Mouse (Mus musculus): ENCODE data around the gene Evx1.

The Evx1 gene

DNA sequence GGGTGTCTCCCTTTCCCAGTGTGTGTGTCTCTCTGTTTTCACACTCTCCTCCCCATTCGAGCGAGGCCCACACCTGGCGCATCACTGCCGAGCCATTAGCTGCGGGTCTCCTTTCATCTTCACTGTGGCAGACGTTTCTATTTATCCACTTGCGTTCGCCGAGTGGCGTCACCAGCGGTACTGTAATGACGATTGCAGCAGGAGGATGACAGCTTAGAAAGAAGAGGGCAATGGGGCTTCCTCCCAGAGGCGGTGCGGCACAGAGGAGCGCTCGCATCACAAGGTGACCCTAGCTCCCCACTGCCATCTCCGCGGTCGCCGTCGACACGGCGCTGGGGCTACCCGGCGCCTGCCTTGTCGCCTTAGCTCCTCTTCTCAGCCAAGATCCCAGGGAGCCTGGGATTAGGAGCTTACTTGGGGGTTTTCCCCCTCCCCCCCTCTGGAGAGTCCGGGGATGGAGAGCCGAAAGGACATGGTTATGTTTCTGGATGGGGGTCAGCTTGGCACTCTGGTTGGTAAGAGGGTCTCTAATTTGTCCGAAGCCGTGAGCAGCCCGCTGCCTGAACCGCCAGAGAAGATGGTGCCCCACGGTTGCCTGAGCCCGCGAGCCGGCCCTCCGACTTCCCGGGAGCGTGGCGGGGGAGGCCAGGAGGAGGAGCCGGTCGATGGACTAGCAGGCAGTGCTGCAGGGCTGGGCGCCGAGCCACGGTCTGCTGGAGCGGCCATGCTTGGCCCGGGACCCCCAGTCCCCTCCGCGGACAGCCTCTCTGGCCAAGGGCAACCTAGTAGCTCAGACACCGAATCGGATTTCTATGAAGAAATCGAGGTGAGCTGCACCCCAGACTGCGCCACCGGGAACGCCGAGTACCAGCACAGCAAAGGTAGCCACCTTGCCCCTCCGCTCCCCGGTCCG is at the start of gene Evx1:
TSS of gene Evx1 (plus strand) at position 108 of the 913 bp plus-strand sequence.
- DNase-seq, result no peak

DNA sequence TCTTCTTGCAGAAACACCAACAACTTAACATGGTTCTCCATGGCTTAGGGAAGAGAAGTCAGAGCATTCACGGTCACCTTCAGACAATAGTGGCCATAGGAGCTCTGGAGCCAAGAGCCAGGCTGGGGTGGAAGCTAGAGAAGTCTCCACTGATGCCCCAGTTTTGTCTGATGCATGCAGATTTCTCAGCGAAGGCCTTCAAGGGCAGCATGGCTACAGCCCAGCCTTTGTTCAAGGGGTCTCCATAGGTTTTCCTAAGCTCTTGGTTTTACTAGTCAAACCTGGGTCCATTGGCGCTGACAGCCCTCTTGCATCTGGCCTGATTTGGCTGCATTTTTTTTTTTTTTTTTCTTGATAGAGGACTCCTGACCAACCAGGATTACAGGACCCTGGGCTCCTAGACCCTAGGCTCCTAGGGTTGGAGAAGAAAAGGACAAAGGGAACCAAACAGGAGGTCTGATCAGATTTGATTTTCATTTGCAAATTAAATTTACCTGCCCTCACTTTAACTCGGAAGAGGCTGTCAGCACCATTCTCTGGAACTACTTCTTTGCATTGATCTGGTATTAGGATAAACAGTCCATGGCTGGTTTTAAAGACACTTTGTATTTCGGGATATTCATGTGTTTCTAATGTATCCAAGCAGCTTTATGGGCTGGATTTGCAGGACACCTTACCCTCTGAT is 49.0 kb upstream of the Evx1 start:
- no peak for DNase-seq

- DNase-seq, result no peak
Observed at GRCm38 (mm10) chr6:52265306-52265912, 47.9 kb upstream of the Evx1 start.

- no peak for DNase-seq
Observed at GRCm38 (mm10) chr6:52265913-52266665, 47.2 kb upstream of the Evx1 start.

DNA sequence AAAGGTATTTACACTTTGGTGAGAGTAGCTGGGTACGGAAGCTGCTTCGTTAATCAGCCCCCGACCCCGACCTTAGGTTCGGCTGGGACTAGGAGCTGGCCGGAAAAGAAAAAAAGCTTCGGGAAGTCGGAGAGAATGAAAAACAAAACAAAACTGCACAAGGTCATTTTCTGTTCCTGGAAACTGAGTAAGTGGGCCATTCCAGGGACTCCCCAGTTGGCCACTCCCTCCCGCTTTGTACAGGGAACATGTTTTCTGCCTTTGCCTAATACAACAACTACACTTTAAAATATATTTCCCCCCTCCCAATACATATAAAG is 46.7 kb upstream of the Evx1 start:
- DNase-seq, result no peak

GRCm38 (mm10) chr6:52267221-52267620 is 46.1 kb upstream of the Evx1 start:
- no peak for DNase-seq

DNA sequence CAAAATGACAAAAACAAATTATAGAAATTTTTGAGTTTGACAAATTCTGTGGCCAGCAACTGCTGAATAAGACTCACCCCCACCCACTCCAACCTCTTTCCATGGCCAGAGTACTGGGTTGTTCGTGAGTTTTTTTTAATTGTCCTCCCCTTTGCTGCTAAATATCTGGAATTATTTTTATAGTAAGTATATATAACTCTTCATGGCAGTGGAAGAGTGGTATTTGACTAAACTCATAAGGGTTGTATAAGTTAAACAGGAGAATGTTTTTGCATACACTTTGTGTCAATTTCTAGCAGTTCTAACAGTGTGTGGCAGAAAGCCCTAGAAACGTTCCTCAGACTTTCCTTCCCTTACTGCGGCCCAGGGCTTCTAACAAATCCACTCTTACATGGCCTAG is 45.6 kb upstream of the Evx1 start:
- DNase-seq, result no peak

GRCm38 (mm10) chr6:52268341-52268740 is 45.0 kb upstream of the Evx1 start:
- DNase-seq, result no peak

- no peak for DNase-seq
Observed at GRCm38 (mm10) chr6:52268756-52269155, 44.5 kb upstream of the Evx1 start.

DNA sequence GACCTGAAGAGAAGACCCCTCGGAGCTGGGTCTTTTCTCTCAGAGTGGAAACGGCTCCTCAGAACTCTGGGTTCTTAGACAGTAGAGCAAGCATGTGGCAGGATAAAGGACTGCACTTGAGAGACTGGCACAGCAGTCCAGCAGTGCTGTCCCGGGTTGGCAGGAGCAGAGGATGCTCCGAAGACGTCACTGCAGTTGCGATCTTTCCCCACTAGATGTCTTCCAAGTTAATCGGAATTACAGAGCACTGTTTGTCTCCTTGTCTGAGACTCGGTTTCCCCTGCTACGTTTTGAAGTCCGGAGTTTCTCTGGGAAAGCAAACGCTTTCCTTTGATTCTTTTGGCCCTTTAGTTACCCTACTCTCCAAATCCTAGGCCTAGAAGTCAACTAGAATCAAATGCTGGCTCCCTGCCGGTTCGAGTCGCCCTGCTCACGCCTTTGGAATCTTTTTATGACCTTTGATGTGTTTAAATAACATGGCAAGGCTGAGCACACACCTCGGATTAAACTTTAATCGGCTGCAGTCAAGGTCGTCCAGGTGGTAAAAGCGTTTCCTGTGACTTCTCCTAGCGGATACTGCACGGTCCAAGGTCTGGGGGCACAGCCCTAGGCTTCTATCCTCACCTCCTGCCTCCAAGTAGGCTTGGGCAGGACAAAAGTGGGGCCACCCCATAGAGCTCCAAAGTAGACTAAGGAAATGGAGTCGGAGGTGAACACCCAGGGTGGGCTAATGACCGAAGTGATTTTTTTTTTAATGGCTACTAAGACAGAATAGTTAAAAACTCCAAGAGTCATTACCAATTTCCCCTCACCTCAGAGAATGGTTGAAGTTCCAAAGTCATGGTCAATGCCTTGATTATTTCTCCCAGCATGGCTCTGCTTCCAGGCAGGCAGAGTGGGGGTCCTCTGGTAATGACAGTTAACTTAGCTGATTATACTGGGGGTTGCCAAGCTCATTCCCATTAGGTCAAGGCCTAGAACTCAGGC is 42.5 kb upstream of the Evx1 start:
- peak; percentile 34 to 46 for DNase-seq

DNA sequence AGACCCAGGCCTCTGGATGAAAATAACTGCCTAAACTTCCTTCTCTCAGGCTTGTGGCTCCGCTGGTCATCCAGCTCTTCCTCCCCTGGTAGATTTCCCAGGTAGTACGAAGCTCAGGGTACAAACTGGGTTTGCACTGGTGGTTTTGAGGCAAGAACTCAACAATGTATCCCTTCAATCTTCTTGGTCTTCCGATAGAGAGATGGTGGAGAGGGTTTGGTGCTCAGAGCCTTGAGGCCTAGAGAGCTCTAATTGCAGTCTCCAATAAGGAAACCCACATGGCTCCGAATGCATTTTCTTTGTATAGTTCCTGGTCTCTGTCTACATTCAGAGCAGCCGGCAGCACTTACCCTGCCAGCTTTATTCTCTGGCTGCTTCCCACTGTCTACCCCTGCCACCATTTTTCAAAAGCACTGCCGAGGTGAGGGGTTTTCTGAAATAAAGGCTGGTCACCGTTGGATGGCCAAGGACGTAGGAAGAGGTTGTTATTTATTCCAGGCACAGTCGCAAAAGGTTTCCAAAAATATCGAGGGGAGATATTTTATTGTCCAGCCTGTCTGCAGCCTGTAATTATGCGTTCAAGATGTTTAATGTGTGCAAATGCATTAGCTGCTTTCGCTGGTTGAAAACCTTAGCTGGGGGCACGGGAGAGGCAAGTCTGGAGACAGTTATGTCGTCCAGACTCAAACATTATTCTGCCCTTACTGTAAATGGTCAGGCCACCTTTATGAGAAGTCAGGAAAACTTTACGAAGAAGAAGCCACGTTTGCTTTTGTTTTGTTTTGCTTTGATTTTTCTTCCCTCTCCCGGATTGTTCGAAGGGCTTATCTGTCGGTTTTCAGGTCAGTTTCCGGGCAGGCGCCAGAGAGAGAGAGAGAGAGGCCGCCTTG is 40.3 kb upstream of the Evx1 start:
- no peak for DNase-seq

DNA sequence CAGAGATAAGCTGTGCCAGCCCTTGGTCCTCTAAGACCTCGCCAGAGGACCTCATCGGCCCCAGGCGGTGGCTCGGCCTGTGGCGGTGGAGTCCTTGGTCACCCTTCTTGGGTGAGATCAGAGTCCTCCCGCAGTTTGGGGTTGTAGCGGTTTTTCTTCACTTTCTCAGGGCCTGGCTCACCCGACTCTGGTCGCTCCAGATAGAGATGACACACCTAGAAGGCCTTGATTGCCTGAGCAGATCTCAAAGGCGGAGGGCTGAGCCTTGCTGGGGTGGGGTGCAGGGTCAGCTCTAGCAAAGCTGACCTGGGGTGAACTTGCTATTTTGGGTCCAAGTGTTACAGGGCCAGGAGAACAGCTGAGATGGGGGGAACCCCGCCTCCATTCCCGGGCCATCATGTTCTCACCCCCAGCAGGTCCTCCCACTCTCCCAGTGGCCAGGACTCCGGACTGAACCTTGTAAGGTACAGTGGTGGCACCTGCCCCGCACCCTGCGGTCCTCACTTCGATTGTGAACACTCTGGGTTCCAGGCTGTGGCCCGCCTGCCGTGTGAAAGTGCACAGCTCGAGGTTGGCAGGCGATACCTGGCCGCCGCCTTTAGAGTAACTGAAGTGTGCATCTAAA is 39.5 kb upstream of the Evx1 start:
- DNase-seq, result no peak

DNA sequence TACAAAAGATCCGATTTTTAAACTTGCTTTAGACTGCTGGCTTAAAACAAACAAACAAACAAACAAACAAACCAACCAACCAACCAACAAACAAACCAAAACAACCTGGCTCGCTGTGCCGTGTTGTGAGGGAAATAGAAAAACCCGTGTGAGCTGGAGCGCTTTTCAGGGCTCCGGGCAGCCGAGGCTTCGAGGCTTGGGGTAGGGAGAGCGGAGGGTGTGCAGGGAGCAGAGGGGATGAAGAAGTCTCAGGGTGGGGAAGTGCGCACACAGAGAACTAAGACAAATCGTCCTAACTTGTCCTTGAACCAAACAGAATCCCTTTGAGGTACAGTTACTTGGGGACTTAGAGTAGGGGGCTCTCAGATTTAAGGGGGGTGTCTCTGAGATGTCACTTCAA is 38.7 kb upstream of the Evx1 start:
- no peak for DNase-seq

GRCm38 (mm10) chr6:52275563-52276280 is 37.6 kb upstream of the Evx1 start:
- no peak for DNase-seq

- DNase-seq, result no peak
Observed at GRCm38 (mm10) chr6:52276382-52276781, 36.9 kb upstream of the Evx1 start.

GRCm38 (mm10) chr6:52276920-52277319 is 36.4 kb upstream of the Evx1 start:
- no peak for DNase-seq

DNA sequence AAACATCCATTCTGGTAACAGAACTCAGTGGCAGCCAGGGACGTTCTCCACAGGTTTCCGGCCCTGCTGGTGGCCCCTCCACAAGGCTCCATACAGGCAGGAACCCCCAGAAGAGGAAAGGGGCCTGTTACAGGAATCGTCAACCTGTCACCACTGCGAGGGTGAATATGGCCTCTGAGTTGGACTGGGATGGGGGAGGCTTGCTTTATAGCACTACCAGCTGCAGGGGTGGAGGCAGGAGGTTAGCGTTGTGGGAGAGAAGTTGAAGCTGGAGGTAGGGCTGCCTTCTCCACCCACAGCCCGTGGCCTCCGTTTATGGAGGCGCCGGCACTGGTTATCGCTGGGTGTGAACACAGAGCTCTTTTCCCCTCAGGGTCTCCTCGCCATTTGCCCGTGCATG is 32.2 kb upstream of the Evx1 start:
- DNase-seq, result no peak

DNA sequence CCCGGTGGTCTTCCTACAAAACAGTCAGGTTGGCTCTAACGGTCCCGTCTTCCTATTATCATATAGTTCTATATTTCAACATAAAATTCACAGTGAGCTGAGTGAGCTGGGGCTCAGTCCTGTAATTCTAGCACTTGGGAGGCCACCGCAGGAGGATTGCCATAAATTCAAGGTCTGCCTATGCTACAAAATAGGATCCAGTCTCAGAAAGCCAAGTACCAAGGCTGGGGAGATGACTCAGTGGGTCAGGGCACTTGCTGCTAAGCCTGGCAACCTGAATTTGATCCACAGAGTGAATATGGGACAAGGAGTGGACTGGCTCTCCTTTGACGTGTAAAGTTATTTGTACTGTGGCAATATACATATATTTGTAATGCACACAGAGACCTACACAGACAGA is 29.4 kb upstream of the Evx1 start:
- DNase-seq, result no peak

DNA sequence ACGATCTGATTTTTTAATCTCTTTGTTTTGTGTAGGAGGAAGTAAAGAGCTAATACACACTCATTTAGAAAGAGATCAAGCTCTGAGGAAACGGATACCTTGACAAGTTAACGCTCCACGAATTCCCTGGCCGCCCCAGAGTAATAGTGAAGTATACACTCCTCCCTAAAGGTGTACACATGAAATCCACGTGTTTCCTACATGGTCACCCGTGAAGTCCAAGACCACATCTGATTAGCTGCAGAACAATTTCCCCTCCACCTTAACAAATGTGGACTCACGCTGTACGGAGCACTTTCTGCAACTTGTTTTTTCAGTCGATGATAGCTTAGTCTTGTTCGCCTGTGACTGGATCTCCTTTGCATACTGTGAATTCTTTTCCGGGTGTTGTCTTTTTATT is 23.1 kb upstream of the Evx1 start:
- DNase-seq, result no peak

Data from cerebellum, postnatal 36 days (tissue).